Mouse (Mus musculus): ENCODE results near the gene Steap3. TPM values are rescaled to one million over a fixed set of nuclear protein-coding genes. Genes with fewer than 3 reads are reported as not detected.

Steap3 gene
- total and polyA plus RNA-seq, 2 experiments from 2014 or later, result 3.9 TPM

DNA sequence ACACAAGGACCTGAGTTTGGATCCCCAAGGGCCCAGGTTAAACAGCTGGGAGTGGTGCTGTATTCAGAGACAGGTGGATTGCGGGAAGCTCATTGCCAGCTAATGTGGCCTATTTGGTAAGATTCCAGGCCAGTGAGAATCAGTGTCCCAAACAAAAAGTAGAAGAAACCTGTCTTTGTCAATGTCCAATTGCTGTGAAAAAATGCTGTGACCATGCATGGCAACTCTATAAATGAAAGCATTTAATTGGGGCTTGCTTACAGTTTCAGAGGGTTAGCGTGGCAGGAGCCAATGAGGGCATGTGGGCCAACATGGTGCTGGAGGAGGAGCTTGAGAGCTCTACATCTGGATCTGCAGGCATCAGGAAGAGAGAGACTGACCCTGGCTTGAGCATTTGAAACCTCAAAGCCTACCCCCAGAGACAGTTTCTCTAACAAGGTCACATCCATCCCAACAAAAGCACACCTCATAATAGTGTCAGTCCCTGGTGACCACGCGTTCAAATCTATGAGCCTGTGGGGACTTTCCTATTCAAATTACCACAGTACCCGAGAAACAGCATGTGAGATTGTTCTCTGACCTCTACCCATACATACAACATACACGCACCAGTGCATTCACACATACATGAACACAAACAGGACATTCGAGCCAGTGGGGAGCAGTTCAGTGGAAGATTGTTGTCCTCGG is 126.8 kb downstream of the Steap3 start:
- ATAC-seq, result no peak
- H3K4me2 ChIP-seq (ENCODE audit: low read depth), result no peak overlapping the region

DNA sequence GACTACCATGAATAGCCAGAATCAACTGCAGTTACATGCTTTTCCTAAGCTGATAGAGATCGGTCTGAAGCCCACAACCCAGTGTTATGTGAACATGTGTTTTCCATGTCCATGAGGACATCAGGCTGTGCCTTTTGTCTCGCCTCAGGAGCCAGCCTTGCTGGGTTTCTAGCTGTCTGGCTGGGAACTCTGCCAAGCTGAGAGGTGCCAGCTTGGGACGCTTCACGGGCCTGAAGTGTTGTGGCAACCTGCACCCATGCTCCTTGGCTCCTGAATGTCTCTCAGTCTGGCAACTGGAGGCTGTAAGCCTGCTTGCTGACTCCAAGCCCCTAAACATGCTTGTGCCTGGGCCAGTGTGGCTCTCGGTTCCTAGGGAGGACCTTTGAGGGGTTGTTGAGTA is 130.0 kb downstream of the Steap3 start:
- peak; percentile 68 for ATAC-seq
- WGBS, result 34% methylated on average over 5 of the region's 5 CpGs

More for the DNA sequence above, 126.8 kb downstream of the Steap3 start:
- Histone ChIP-seq H3K4me1 (ENCODE audit: insufficient read depth) (no peaks in the 10 kb centered on the region), H3K27ac (ENCODE audit: low read depth, low read length) (no peak overlapping the region), H3K9ac (no peak overlapping the region), H3K27me3 (ENCODE audit: insufficient read depth, low read length) (no peaks in the 10 kb centered on the region), H3K36me3 (ENCODE audit: insufficient read depth) (no peaks in the 10 kb centered on the region), H3K9me3 (ENCODE audit: low read length) (no peaks in the 10 kb centered on the region), H3K4me3 (ENCODE audit: low read depth, low read length) (no peak overlapping the region)
- DNase-seq, result no peak
- no peak for TF ChIP-seq CTCF (IDR thresholded peaks at IDR 0.05; ENCODE audit: low read depth)
- WGBS, result 68% methylated on average over 8 of the region's 8 CpGs

More for the DNA sequence above, 130.0 kb downstream of the Steap3 start:
- Histone ChIP-seq H3K27ac (ENCODE audit: low read depth, low read length) (no peak overlapping the region), H3K4me3 (ENCODE audit: low read depth, low read length) (no peak overlapping the region), H3K9me3 (ENCODE audit: low read length) (no peaks in the 10 kb centered on the region), H3K4me1 (ENCODE audit: insufficient read depth) (no peaks in the 10 kb centered on the region), H3K4me2 (ENCODE audit: low read depth) (no peak overlapping the region), H3K36me3 (ENCODE audit: insufficient read depth) (no peaks in the 10 kb centered on the region), H3K9ac (no peak overlapping the region), H3K27me3 (ENCODE audit: insufficient read depth, low read length) (no peaks in the 10 kb centered on the region)
- peak; percentile 58 for DNase-seq
- no peak for TF ChIP-seq CTCF (IDR thresholded peaks at IDR 0.05; ENCODE audit: low read depth)

Other genes starting within 250 kb of the Steap3 start
- 3.3 and 6.0 TPM in 2 replicates for gene Tmem37, start 198.6 kb downstream of the Steap3 start, total RNA-seq (2014; rRNA removed)
- 6.8 and 9.7 TPM in 2 replicates for gene Tmem37, start 198.6 kb downstream of the Steap3 start, polyA plus RNA-seq (2015; fragmentation: Nextera tagmentation; extraction: Ambion mirVana)
- gene Dbi, start 151.6 kb downstream of the Steap3 start, total RNA-seq (2014; rRNA removed), result 533 and 625 TPM in 2 replicates
- 1,729 and 1,732 TPM in 2 replicates for gene Dbi, start 151.6 kb downstream of the Steap3 start, polyA plus RNA-seq (2015; fragmentation: Nextera tagmentation; extraction: Ambion mirVana)
- gene 3110009E18Rik, start 151.5 kb downstream of the Steap3 start, total RNA-seq (2014; rRNA removed), result 2.3 and 4.6 TPM in 2 replicates
- 16.7 and 24.2 TPM in 2 replicates for gene 3110009E18Rik, start 151.5 kb downstream of the Steap3 start, polyA plus RNA-seq (2015; fragmentation: Nextera tagmentation; extraction: Ambion mirVana)
- gene C1ql2, start 67.9 kb upstream of the Steap3 start, total RNA-seq (2014; rRNA removed), result 3.0 and 3.5 TPM in 2 replicates
- gene C1ql2, start 67.9 kb upstream of the Steap3 start, polyA plus RNA-seq (2015; fragmentation: Nextera tagmentation; extraction: Ambion mirVana), result 1.5 and 3.0 TPM in 2 replicates
- gene Marco, start 232.3 kb upstream of the Steap3 start, total RNA-seq (2014; rRNA removed), result 0.46 TPM in 1 of 2 replicates, not detected in the other
- gene Marco, start 232.3 kb upstream of the Steap3 start, polyA plus RNA-seq (2015; fragmentation: Nextera tagmentation; extraction: Ambion mirVana), result not detected in 2 replicates

Data from forebrain, postnatal 0 days (tissue).